Mouse (Mus musculus) midbrain, embryonic 16.5 days (tissue): ENCODE measurements around the gene Lrrc8d. TPM values are rescaled to one million over a fixed set of nuclear protein-coding genes. Genes with fewer than 3 reads are reported as not detected.

Experiments
- ATAC-seq: fragments of 200-750 bp; cut with Nextera tagmentation; 2 replicates; pipeline ENCODE4 v1.8.0; 2017; ENCODE audit warnings: moderate TSS enrichment
- H3K27ac ChIP-seq: fragments of 300-500 bp; sonication (generic); 2 replicates; pipeline ENCODE4 v1.5.1; 2014; ENCODE audit warnings: mild to moderate bottlenecking, low read length, mixed read lengths
- H3K27me3 ChIP-seq: fragments of 300-500 bp; sonication (generic); 2 replicates; pipeline ENCODE4 v1.6.1; 2014; ENCODE audit warnings: low read depth, low read length, mixed read lengths; ENCODE audit not compliant: control insufficient read depth, insufficient read depth
- H3K36me3 ChIP-seq: fragments of 300-500 bp; sonication (generic); 2 replicates; pipeline ENCODE4 v1.6.1; 2014; ENCODE audit warnings: mild to moderate bottlenecking, low read length, moderate library complexity, mixed read lengths; ENCODE audit not compliant: control insufficient read depth, insufficient read depth
- H3K4me1 ChIP-seq: fragments of 300-500 bp; sonication (generic); 2 replicates; pipeline ENCODE4 v1.6.1; 2014; ENCODE audit warnings: mild to moderate bottlenecking, low read length, mixed read lengths; ENCODE audit not compliant: control insufficient read depth, insufficient read depth
- H3K4me2 ChIP-seq: fragments of 300-500 bp; sonication (generic); 2 replicates; pipeline ENCODE4 v1.6.1; 2014; ENCODE audit warnings: mild to moderate bottlenecking, low read length, mixed read lengths
- H3K4me3 ChIP-seq: fragments of 300-500 bp; sonication (generic); 2 replicates; pipeline ENCODE4 v1.5.1; 2014; ENCODE audit warnings: low read depth, mild to moderate bottlenecking, low read length, moderate library complexity, mixed read lengths
- H3K9ac ChIP-seq: fragments of 300-500 bp; sonication (generic); 2 replicates; pipeline ENCODE4 v1.6.1; 2014; ENCODE audit warnings: low read depth, low read length, mixed read lengths
- H3K9me3 ChIP-seq: fragments of 300-500 bp; sonication (generic); replicated peaks from 2 replicates; pipeline ENCODE4 v1.6.1; 2014; ENCODE audit warnings: mild to moderate bottlenecking, low read length, mixed read lengths; ENCODE audit not compliant: control insufficient read depth, poor library complexity, severe bottlenecking
- WGBS: fragments of 180-500 bp; shearing (Covaris S2); extraction: QIAGEN DNeasy Blood & Tissue Kit; methylation state at CpG from one replicate; pipeline ENCODE4 v1.1.7; 2014; 5-methylcytosine and 5-hydroxymethylcytosine counted together
- polyA plus RNA-seq: library from polyadenylated mRNA; unstranded; fragments of >200 nt; fragmentation: Nextera tagmentation; extraction: Ambion mirVana; gene quantifications from 2 replicates; pipeline ENCODE4 v1.2.1, GENCODE M21; 2015

Gene Lrrc8d
- polyA plus RNA-seq, 1 experiment from 2014 or later = 33.9 TPM

- Histone ChIP-seq H3K4me3 (no peak overlapping the region), H3K9ac (no peak overlapping the region), H3K9me3 (no peaks in the 10 kb centered on the region), H3K4me1 (peaks cover 17% of the 10 kb centered on the region), H3K27me3 (no peaks in the 10 kb centered on the region), H3K36me3 (no peaks in the 10 kb centered on the region), H3K4me2 (no peak overlapping the region), H3K27ac (no peak overlapping the region)
- 82% methylated on average over 5 of the region's 5 CpGs for WGBS
- ATAC-seq = no peak
Measured at GRCm38 (mm10) chr5:105708276-105708675, 8.5 kb downstream of the Lrrc8d start.

- Histone ChIP-seq H3K4me3 (no peak overlapping the region), H3K36me3 (no peaks in the 10 kb centered on the region), H3K9ac (no peak overlapping the region), H3K4me2 (no peak overlapping the region), H3K27ac (no peak overlapping the region), H3K4me1 (peaks cover 2% of the 10 kb centered on the region), H3K9me3 (no peaks in the 10 kb centered on the region), H3K27me3 (no peaks in the 10 kb centered on the region)
- 96% methylated on average over 7 of the region's 7 CpGs for WGBS
- ATAC-seq = no peak
Measured at GRCm38 (mm10) chr5:105710473-105710872, 10.7 kb downstream of the Lrrc8d start.

GRCm38 (mm10) chr5:105714446-105714845 is 14.7 kb downstream of the Lrrc8d start:
- WGBS = 92% methylated on average over 6 of the region's 6 CpGs
- Histone ChIP-seq H3K9ac (no peak overlapping the region), H3K9me3 (no peaks in the 10 kb centered on the region), H3K4me1 (peaks cover 17% of the 10 kb centered on the region), H3K4me2 (no peak overlapping the region), H3K36me3 (no peaks in the 10 kb centered on the region), H3K27me3 (no peaks in the 10 kb centered on the region), H3K27ac (no peak overlapping the region), H3K4me3 (no peak overlapping the region)
- ATAC-seq = no peak

GRCm38 (mm10) chr5:105715095-105715494 is 15.3 kb downstream of the Lrrc8d start:
- H3K4me1 ChIP-seq = peaks cover 17% of the 10 kb centered on the region
- no peaks in the 10 kb centered on the region for H3K36me3 ChIP-seq
- no peak overlapping the region for H3K9ac ChIP-seq
- ATAC-seq = peak; percentile 16; the same call in 1 of the 2 replicates
- peak overlapping the region; percentile 44 for H3K27ac ChIP-seq
- H3K4me2 ChIP-seq = no peak overlapping the region
- no peak overlapping the region for H3K4me3 ChIP-seq
- H3K27me3 ChIP-seq = no peaks in the 10 kb centered on the region
- 88% methylated on average over 8 of the region's 8 CpGs for WGBS
- no peaks in the 10 kb centered on the region for H3K9me3 ChIP-seq

GRCm38 (mm10) chr5:105715531-105716124 is 15.9 kb downstream of the Lrrc8d start:
- ATAC-seq = peak; percentile 57
- no peaks in the 10 kb centered on the region for H3K9me3 ChIP-seq
- no peak overlapping the region for H3K4me2 ChIP-seq
- H3K9ac ChIP-seq = no peak overlapping the region
- H3K36me3 ChIP-seq = no peaks in the 10 kb centered on the region
- no peaks in the 10 kb centered on the region for H3K27me3 ChIP-seq
- no peak overlapping the region for H3K4me3 ChIP-seq
- 0 out of 2 replicates have a peak overlapping the region, but pooled peaks have one; percentile 44 for H3K27ac ChIP-seq
- peaks cover 17% of the 10 kb centered on the region for H3K4me1 ChIP-seq
- 49% methylated on average over 10 of the region's 10 CpGs for WGBS

DNA sequence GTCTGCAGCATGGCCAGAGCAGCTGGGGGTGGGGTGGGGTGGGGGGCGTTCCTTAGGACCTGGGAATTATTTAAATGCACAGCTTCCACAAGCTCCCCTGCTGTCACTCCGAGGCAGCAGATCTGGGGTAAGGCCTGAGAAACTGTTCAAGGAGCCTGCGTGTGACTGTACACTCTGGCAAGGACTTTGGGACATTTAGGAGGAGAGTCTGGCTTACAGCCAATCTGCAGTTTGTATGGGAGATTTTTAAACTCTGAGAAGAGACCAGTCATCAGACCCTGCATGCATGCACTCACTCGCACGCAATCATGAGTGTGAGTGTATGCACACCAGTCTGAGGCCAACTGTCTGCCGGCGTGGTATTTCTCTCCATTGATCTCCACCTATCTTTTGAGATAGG is 17.5 kb downstream of the Lrrc8d start:
- WGBS = 72% methylated on average over 7 of the region's 7 CpGs
- ATAC-seq = 0 out of 2 replicates have a peak, but pooled peaks have one; percentile 23

DNA sequence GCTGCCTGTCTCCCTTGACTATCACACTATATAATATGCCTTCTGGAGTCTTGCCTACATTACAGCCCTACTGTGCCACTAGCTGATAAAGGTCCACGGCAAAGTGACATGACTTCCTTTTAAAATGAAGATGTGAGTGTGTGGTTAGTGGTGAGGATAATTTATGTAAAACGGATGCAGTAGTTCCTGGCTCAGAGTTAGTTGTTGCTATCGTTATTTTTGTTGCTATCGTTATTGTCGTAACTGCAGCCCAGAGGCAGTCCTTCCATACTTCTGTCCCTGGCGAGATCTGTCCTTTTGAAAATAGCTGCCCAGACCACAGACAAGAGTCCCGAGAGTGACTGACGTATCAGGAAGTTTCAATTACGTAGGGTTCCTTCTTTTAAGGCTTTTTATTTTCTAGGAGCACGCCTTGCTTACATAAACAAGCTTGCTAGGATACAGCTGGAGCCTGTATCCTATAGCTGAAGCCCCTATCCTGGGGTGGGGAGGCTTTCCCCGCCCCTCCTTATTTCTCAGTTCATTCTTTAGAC is 18.4 kb downstream of the Lrrc8d start:
- Histone ChIP-seq H3K36me3 (no peaks in the 10 kb centered on the region), H3K27ac (no peak overlapping the region), H3K4me1 (peaks cover 17% of the 10 kb centered on the region), H3K27me3 (no peaks in the 10 kb centered on the region), H3K9ac (no peak overlapping the region), H3K4me3 (no peak overlapping the region), H3K4me2 (no peak overlapping the region), H3K9me3 (no peaks in the 10 kb centered on the region)
- 63% methylated on average over 11 of the region's 11 CpGs for whole genome bisulfite sequencing
- no peak for ATAC-seq

More for the DNA sequence above, 17.5 kb downstream of the Lrrc8d start:
- no peak overlapping the region for H3K9ac ChIP-seq
- H3K27me3 ChIP-seq = no peaks in the 10 kb centered on the region
- H3K9me3 ChIP-seq = no peaks in the 10 kb centered on the region
- H3K36me3 ChIP-seq = no peaks in the 10 kb centered on the region
- H3K4me2 ChIP-seq = no peak overlapping the region
- H3K27ac ChIP-seq = peak overlapping the region; percentile 14; the same call in 1 of the 2 replicates
- no peak overlapping the region for H3K4me3 ChIP-seq
- H3K4me1 ChIP-seq = peaks cover 17% of the 10 kb centered on the region

GRCm38 (mm10) chr5:105721267-105721666 is 21.5 kb downstream of the Lrrc8d start:
- WGBS = 84% methylated on average over 4 of the region's 4 CpGs
- Histone ChIP-seq H3K36me3 (no peaks in the 10 kb centered on the region), H3K9me3 (no peaks in the 10 kb centered on the region), H3K4me2 (no peak overlapping the region), H3K27me3 (no peaks in the 10 kb centered on the region), H3K9ac (no peak overlapping the region), H3K27ac (no peak overlapping the region), H3K4me1 (peaks cover 16% of the 10 kb centered on the region), H3K4me3 (no peak overlapping the region)
- no peak for ATAC-seq

DNA sequence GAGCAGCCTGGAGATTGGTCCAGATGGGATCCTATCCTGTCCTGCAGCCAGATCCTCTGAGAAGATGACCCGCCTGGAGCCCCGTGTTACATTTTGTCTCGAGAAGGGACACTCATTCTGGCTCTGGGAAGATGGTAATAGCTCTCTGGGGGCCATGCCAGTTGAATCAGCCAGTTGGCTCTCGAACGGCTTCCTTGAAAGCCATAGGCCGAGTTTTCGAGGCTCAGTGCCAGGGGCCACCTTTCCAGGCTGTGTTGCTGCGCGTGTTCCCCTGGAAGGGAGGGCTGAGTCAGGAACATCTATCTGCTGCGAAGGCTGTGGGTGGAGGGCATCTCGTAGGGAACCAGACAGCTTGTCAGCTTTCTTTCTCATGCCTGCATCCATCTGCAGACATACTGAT is 23.0 kb downstream of the Lrrc8d start:
- no peak overlapping the region for H3K9ac ChIP-seq
- no peak for ATAC-seq
- 94% methylated on average over 11 of the region's 11 CpGs for WGBS
- H3K27me3 ChIP-seq = no peaks in the 10 kb centered on the region
- no peak overlapping the region for H3K4me2 ChIP-seq
- H3K4me3 ChIP-seq = no peak overlapping the region
- no peak overlapping the region for H3K27ac ChIP-seq
- H3K36me3 ChIP-seq = no peaks in the 10 kb centered on the region
- H3K4me1 ChIP-seq = peaks cover 6% of the 10 kb centered on the region
- H3K9me3 ChIP-seq = no peaks in the 10 kb centered on the region
